Mouse (Mus musculus) cerebellum, adult 2 months (tissue): Measurements from ENCODE around the gene Ablim2. TPM values are rescaled to one million over a fixed set of nuclear protein-coding genes. Genes with fewer than 3 reads are reported as not detected.
A peak's percentile ranks its signal among the peaks of the same experiment; 100 is the strongest.

Experiments
- DNase-seq, 2 experiments: peaks; one replicate each; pipeline ENCODE4 v3.0.0; 2021
- H3K27ac ChIP-seq: fragments of 200-500 bp; 2 replicates; pipeline ENCODE4 v1.5.1; 2012; ENCODE audit warnings: low read length, control low read depth, inconsistent platforms; ENCODE audit not compliant: insufficient read depth
- H3K27me3 ChIP-seq: fragments of 200-500 bp; 2 replicates; pipeline ENCODE4 v1.6.1; 2012; ENCODE audit warnings: inconsistent platforms, mild to moderate bottlenecking, low read length, moderate library complexity; ENCODE audit not compliant: control insufficient read depth, insufficient read depth
- H3K4me1 ChIP-seq: fragments of 200-500 bp; 2 replicates; pipeline ENCODE4 v1.6.1; 2011; ENCODE audit warnings: low read length; ENCODE audit not compliant: control insufficient read depth, insufficient read depth
- H3K4me3 ChIP-seq: fragments of 200-500 bp; replicated peaks from 2 replicates; pipeline ENCODE3; 2011; ENCODE audit warnings: mild to moderate bottlenecking, low read depth, low read length, control low read depth; ENCODE audit not compliant: insufficient read depth
- CTCF ChIP-seq: fragments of 200-500 bp; IDR thresholded peaks from 2 replicates; pipeline ENCODE4 v1.5.1; 2011; ENCODE audit warnings: low read depth, mild to moderate bottlenecking, control low read depth, low read length, moderate library complexity, borderline replicate concordance; ENCODE audit not compliant: insufficient read depth
- POLR2A ChIP-seq: fragments of 200-500 bp; IDR thresholded peaks from 2 replicates; pipeline ENCODE4 v1.6.1; 2011; ENCODE audit warnings: low read length, control low read depth, borderline replicate concordance; ENCODE audit not compliant: insufficient read depth
- WGBS: fragments of 180-500 bp; shearing (Covaris S2); methylation state at CpG from one replicate; pipeline ENCODE4 v1.1.7; 2018; 5-methylcytosine and 5-hydroxymethylcytosine counted together
- polyA plus RNA-seq: library from polyadenylated mRNA; depleted of rRNA; stranded (reverse); fragments of >200 nt; gene quantifications from 2 replicates; pipeline ENCODE4 v1.2.3, GENCODE M21; 2012

Ablim2 gene
- polyA plus RNA-seq, 1 experiment: 99.9 TPM

DNA sequence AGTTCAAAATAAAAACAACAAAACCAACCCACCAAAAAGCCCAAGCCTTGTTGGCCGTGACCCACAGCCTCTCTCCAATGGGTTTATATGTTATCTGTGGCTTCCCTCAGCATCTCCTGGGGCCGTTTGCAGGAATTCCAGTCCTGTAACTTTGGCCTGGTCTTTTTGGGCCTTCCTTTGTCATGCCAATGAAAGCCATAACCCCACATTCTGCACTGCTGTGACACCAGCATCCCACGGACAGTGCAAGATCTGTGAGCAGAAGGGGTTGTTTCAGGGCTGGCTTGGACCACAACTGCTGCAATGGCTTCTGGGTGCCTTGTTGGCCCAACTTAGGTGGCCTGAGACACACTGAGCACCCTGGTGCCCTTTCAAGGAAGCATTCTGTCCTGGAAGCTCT, 10.8 kb downstream of the Ablim2 start:
- no peak for DNase-seq
- Histone ChIP-seq H3K4me3 (no peak overlapping the region), H3K27me3 (no peaks in the 10 kb centered on the region), H3K4me1 (peaks cover 12% of the 10 kb centered on the region), H3K27ac (no peak overlapping the region)
- 69% methylated on average over 3 of the region's 3 CpGs for WGBS
- no peak for TF ChIP-seq POLR2A
- no peak for TF ChIP-seq CTCF

GRCm38 (mm10) chr5:35768997-35769396, 11.3 kb downstream of the Ablim2 start:
- no peak overlapping the region for H3K4me3 ChIP-seq
- H3K27me3 ChIP-seq: no peaks in the 10 kb centered on the region
- peaks cover 12% of the 10 kb centered on the region for H3K4me1 ChIP-seq
- H3K27ac ChIP-seq: no peak overlapping the region
- 68% methylated on average over 7 of the region's 7 CpGs for WGBS
- no peak for DNase-seq
- TF ChIP-seq POLR2A (no peak), CTCF (no peak)

GRCm38 (mm10) chr5:35770246-35770645, 12.6 kb downstream of the Ablim2 start:
- 97% methylated on average over 2 of the region's 2 CpGs for WGBS
- no peak overlapping the region for H3K4me3 ChIP-seq
- no peak overlapping the region for H3K27ac ChIP-seq
- H3K4me1 ChIP-seq: peaks cover 18% of the 10 kb centered on the region
- H3K27me3 ChIP-seq: no peaks in the 10 kb centered on the region
- DNase-seq: no peak
- no peak for TF ChIP-seq POLR2A
- no peak for TF ChIP-seq CTCF

DNA sequence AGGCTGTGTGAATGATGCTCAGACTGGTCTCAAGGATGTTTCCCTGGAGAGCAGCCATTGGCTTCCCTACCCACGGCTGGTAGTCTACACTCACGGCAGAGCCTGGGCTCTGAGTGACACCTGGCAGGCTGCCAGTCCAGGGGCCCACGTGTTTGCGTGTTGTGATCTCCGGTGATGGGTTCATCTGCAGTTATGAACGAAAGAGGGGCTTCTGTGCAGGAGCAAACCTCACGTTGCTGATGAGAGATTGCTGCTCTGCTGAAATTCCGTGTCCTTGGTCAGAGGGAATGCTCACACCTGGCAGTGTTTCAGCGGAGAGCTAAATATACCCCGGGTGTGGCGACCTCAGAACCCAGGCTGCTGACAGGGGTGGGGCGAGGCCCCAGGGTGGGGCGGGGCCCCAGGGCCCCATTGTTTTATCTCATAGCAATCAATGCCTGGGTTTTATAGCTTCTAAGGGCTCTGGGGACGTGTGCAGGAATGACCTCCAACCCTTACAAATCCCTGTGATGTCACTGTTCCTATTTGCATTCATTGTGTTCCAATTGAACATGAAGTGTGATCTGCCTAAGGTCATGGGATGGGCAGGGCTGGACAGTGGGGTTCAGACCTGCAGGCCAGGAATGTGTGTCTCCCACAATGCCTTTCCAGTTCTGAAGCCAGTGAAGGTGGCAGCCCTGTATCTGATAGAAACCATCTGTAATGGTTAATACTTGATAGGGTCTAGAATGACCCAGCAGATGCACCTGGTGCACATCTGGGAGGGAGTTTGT, 13.4 kb downstream of the Ablim2 start:
- H3K4me3 ChIP-seq: no peak overlapping the region
- DNase-seq: no peak
- no peak overlapping the region for H3K27ac ChIP-seq
- peaks cover 18% of the 10 kb centered on the region for H3K4me1 ChIP-seq
- TF ChIP-seq POLR2A (no peak), CTCF (no peak)
- WGBS: 29% methylated on average over 14 of the region's 14 CpGs
- no peaks in the 10 kb centered on the region for H3K27me3 ChIP-seq

DNA sequence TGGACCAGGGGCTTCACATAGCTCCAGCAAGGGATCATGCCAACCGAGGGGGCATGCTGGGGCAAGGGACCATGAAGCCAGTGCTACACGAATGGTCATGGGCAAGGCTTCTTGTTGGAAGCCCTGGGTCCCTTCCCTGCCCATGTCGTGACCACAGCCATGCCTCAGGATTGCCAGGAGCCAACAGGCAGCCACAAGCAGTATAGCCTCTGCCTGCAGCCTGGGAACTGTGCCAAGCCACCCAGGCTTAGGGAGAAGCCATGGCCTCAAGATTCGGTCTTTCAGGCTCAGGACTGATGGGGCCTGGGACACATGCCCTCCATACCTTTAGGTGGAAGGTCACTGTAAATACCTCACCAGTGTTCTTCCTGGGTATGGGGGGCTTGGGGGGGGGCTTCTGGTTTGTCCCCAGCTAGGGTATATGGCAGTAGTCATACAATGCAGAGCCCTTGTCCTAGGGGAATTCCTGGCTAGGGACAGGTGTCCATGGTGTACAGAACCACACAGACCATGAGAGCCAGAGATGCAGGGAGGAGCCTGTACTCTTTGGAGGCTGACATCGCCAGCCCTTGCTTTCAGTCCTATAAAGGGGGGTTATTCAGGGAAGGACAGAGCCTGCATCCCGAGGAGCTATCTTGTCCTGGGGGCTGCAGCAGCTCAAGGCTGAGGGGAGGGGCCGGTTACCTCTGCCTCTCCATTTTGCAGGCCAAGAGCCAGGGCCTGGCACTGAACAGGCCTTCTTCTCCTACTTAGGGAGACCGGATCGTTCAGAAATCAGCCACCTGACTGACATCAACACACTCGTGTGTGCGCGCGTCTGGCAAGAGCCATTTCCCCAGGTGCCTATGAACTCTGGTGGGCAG, 15.8 kb downstream of the Ablim2 start:
- no peak for TF ChIP-seq CTCF
- TF ChIP-seq POLR2A: no peak
- Histone ChIP-seq H3K27ac (no peak overlapping the region), H3K27me3 (no peaks in the 10 kb centered on the region), H3K4me1 (peaks cover 18% of the 10 kb centered on the region), H3K4me3 (no peak overlapping the region)
- WGBS: 50% methylated on average over 13 of the region's 13 CpGs
- peak; percentile 64 to 69 for DNase-seq

- no peak overlapping the region for H3K4me3 ChIP-seq
- H3K27me3 ChIP-seq: no peaks in the 10 kb centered on the region
- peaks cover 18% of the 10 kb centered on the region for H3K4me1 ChIP-seq
- DNase-seq: no peak
- no peak for TF ChIP-seq POLR2A
- TF ChIP-seq CTCF: no peak
- no peak overlapping the region for H3K27ac ChIP-seq
- 65% methylated on average over 6 of the region's 6 CpGs for WGBS
Measured at GRCm38 (mm10) chr5:35774137-35774424, 16.4 kb downstream of the Ablim2 start.

DNA sequence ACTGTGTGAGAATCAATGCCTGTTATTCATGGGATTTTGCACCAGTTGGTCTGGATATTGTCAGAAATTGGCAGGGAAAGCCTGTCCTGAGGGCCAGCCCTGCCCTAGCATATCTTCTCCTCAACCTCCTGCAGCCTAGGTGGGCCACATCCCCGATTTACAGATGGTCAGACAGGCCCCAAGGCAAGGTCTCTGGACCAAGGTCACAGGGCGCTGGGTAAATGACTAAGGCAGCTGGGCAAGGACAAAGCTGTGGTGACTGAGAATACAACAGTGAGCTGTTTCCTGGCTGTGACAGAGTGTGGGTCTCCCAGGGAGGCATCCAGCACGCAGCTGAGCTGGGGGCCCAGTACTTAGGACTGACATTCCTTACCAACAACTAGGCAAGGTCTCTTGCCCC, 23.4 kb downstream of the Ablim2 start:
- H3K4me3 ChIP-seq: no peak overlapping the region
- H3K27ac ChIP-seq: no peak overlapping the region
- no peak for TF ChIP-seq POLR2A
- no peak for TF ChIP-seq CTCF
- peaks cover 8% of the 10 kb centered on the region for H3K4me1 ChIP-seq
- 37% methylated on average over 3 of the region's 3 CpGs for WGBS
- DNase-seq: no peak
- H3K27me3 ChIP-seq: no peaks in the 10 kb centered on the region
